Mouse (Mus musculus) embryo, embryonic 10.5 days (tissue): ENCODE measurements around the gene Gm9887.
"Not testable (repeated sequence)": the region's sequence is repeated elsewhere in the genome, so short reads cannot be mapped to it uniquely, and the experiment has no call there.

Source experiments
- DNase-seq: peaks from one replicate; pipeline ENCODE4 v3.0.0-alpha.2; 2015; ENCODE audit warnings: low spot score

Gm9887 gene

GRCm38 (mm10) chr12:69385542-69386280 lies 13.5 kb upstream of the Gm9887 start:
- DNase-seq, result no peak

GRCm38 (mm10) chr12:69384606-69385005 lies 12.3 kb upstream of the Gm9887 start:
- no peak for DNase-seq

- no peak for DNase-seq
These were observed 10.6 kb upstream of the Gm9887 start for GRCm38 (mm10) chr12:69382880-69383279.

- no peak for DNase-seq
These were observed 6.5 kb upstream of the Gm9887 start for GRCm38 (mm10) chr12:69378558-69379454.

GRCm38 (mm10) chr12:69377636-69378035 lies 5.4 kb upstream of the Gm9887 start:
- DNase-seq, result not testable (repeated sequence)

- no peak for DNase-seq
These were observed 4.9 kb upstream of the Gm9887 start for GRCm38 (mm10) chr12:69377188-69377587.

- DNase-seq, result no peak
These were observed 3.9 kb upstream of the Gm9887 start for GRCm38 (mm10) chr12:69376132-69376531.

- peak; percentile 18 for DNase-seq
These were observed 1.9 kb upstream of the Gm9887 start for GRCm38 (mm10) chr12:69373850-69374766.

GRCm38 (mm10) chr12:69372731-69373331 lies 573 bp upstream of the Gm9887 start:
- peak; percentile 49 for DNase-seq

GRCm38 (mm10) chr12:69371421-69371853 lies 821 bp downstream of the Gm9887 start:
- DNase-seq, result peak; percentile 85

GRCm38 (mm10) chr12:69370936-69371335 lies 1.3 kb downstream of the Gm9887 start:
- peak; percentile 5 for DNase-seq

GRCm38 (mm10) chr12:69367557-69367956 lies 4.7 kb downstream of the Gm9887 start:
- DNase-seq, result no peak

GRCm38 (mm10) chr12:69366424-69366823 lies 5.8 kb downstream of the Gm9887 start:
- peak; percentile 32 for DNase-seq

- no peak for DNase-seq
These were observed 6.5 kb downstream of the Gm9887 start for GRCm38 (mm10) chr12:69365757-69366156.

- peak; percentile 82 for DNase-seq
These were observed 8.1 kb downstream of the Gm9887 start for GRCm38 (mm10) chr12:69363899-69364762.

- not testable (repeated sequence) for DNase-seq
These were observed 9.1 kb downstream of the Gm9887 start for GRCm38 (mm10) chr12:69363110-69363509.

- DNase-seq, result peak; percentile 43
These were observed 9.9 kb downstream of the Gm9887 start for GRCm38 (mm10) chr12:69362388-69362787.

- no peak for DNase-seq
These were observed 10.3 kb downstream of the Gm9887 start for GRCm38 (mm10) chr12:69361919-69362318.

- peak; percentile 98 for DNase-seq
These were observed 11.0 kb downstream of the Gm9887 start for GRCm38 (mm10) chr12:69360997-69361899.
